Mouse (Mus musculus) kidney, adult 2 months (tissue): ENCODE data around the gene Plekha7.

Source experiments
- CTCF ChIP-seq: fragments of 200-500 bp; conservative IDR thresholded peaks from 2 replicates; pipeline ENCODE4 v1.5.1; 2011; ENCODE audit warnings: low read depth, mild to moderate bottlenecking, control low read depth, low read length, moderate library complexity, mixed read lengths; ENCODE audit not compliant: insufficient read depth, insufficient read length
- POLR2A ChIP-seq: fragments of 200-500 bp; IDR thresholded peaks from one replicate; pipeline ENCODE4 v1.6.1; 2011; ENCODE audit warnings: low read depth, low read length, control low read depth

GRCm38 (mm10) chr7:116308632-116308991 is 436 bp upstream of the Plekha7 start:
- TF ChIP-seq POLR2A (peak; percentile 43), CTCF (no peak)
